Mouse (Mus musculus): Measurements from ENCODE around the gene Ppih. TPM values are rescaled to one million over a fixed set of nuclear protein-coding genes. Genes with fewer than 3 reads are reported as not detected.

The Ppih gene
- polyA plus RNA-seq, 1 experiment from 2014 or later, result 88.1 TPM

DNA sequence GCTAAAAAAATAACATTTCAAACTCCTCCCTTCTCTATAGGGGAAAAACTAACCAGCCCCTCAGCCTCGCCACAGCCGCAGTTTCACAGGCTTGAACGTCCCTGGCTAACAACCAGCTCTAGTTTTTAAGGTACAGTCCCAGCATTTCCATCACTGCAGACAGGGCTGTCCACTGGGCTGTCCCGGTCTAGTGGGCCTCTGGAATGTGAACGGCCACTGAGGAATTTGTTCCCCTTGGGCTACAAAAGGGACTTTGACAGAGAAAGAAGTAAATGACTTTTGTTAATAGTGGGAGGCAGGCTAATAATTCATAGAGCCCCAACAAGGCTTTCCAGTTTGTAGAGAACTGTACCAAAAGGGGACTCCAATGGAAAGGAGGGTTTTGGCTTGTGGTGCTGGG lies 14.9 kb downstream of the Ppih start:
- Histone ChIP-seq H3K4me1 (no peaks in the 10 kb centered on the region), H3K9me3 (replicated peaks) (no peaks in the 10 kb centered on the region), H3K27ac (no peak overlapping the region), H3K27me3 (replicated peaks) (no peaks in the 10 kb centered on the region), H3K4me3 (no peak overlapping the region), H3K36me3 (peaks cover 40% of the 10 kb centered on the region), H3K4me2 (no peak overlapping the region), H3K9ac (no peak overlapping the region)
- WGBS (ENCODE audit: insufficient replicate concordance), result 83% methylated on average over 5 of the region's 5 CpGs
- ATAC-seq, result no peak

DNA sequence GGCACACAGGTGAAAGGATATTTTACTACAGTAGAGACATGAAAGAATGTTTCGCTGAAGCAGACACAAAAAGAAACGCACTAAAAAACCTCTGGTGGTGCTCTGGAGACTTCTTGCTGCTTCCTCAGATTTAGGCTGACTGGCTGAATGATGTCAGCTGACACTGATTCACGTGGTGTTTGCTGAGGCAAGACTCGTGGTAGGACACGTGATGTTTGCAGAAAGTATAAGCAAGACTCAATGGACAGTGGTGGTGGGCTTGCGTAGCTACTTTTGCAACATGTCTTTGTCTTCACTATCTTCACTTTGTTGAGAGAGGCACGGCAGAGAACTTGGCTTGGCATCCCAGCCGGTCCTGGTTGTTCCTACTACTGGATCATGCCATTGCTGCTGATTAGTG lies 17.1 kb downstream of the Ppih start:
- Histone ChIP-seq H3K4me2 (no peak overlapping the region), H3K9me3 (replicated peaks) (no peaks in the 10 kb centered on the region), H3K4me3 (no peak overlapping the region), H3K27ac (no peak overlapping the region), H3K27me3 (replicated peaks) (no peaks in the 10 kb centered on the region), H3K4me1 (no peaks in the 10 kb centered on the region), H3K9ac (no peak overlapping the region), H3K36me3 (peaks cover 23% of the 10 kb centered on the region)
- ATAC-seq, result no peak
- 78% methylated on average over 8 of the region's 8 CpGs for WGBS (ENCODE audit: insufficient replicate concordance)

DNA sequence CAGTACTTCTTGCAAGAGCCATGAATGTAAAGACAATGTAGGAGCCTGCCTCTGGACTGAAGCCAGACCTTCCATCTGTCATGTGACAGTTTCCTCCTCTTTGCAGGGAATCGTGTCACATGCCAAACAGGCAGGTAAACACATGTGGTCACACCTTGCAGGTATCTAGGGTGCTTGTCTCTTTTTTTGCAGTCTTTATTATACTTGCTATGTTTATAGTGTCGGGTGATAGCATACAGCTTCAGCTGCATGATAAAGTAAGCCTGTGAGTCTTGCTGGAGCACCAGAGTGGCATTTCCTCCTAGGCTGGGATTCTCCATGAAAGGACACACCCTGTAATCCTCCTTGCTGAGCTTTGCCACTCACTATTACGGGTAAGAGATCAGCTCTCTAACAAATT lies 18.6 kb downstream of the Ppih start:
- Histone ChIP-seq H3K9ac (no peak overlapping the region), H3K27ac (no peak overlapping the region), H3K27me3 (replicated peaks) (no peaks in the 10 kb centered on the region), H3K4me2 (no peak overlapping the region), H3K36me3 (peaks cover 8% of the 10 kb centered on the region), H3K9me3 (replicated peaks) (no peaks in the 10 kb centered on the region), H3K4me1 (no peaks in the 10 kb centered on the region), H3K4me3 (no peak overlapping the region)
- no peak for ATAC-seq
- WGBS (ENCODE audit: insufficient replicate concordance), result 75% methylated on average over 3 of the region's 3 CpGs

DNA sequence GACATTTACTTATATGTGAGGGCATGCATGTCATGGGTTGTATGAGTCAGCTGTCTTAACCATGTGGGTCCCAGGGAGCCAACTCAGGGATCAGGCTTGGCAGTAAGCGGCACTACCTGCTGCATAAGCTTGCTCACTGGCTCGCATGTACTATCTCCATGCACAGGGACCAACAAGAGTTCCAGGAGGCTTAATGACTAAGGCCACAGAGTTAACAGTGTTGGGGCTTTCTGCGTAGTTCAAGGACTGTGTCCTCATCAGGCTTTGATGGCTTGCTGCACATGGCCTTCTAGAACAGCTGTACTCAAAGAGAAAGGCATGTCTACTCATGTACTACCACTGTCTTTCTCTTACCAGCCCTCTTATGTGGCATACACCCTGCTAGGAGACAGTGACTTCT lies 19.6 kb downstream of the Ppih start:
- no peak for ATAC-seq
- Histone ChIP-seq H3K36me3 (peaks cover 1% of the 10 kb centered on the region), H3K27ac (no peak overlapping the region), H3K9ac (no peak overlapping the region), H3K4me1 (peaks cover 1% of the 10 kb centered on the region), H3K4me2 (no peak overlapping the region), H3K4me3 (no peak overlapping the region), H3K9me3 (replicated peaks) (no peaks in the 10 kb centered on the region), H3K27me3 (replicated peaks) (no peaks in the 10 kb centered on the region)
- WGBS (ENCODE audit: insufficient replicate concordance), result 82% methylated on average over 3 of the region's 3 CpGs

DNA sequence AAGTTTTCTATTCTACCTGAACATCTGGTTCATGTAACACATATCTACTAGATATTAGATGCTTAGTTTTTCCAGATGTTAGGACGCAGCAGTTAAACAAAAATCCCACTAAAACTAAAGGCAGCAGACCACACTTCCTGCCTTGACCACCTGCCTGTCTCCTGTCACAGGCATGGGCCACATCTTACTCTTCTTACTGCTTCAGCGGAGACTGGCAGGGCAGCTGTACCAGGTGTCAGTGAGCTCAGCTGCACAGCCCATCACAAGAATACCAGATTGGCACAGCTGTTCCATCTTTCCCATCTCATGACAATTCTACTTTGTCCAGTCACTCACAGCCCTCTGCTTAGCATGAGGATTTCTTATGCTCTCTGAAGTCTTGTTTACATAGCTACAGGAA lies 23.0 kb downstream of the Ppih start:
- no peak overlapping the region for H3K27ac ChIP-seq
- peaks cover 16% of the 10 kb centered on the region for H3K4me1 ChIP-seq
- no peak overlapping the region for H3K9ac ChIP-seq
- H3K9me3 ChIP-seq (replicated peaks), result no peaks in the 10 kb centered on the region
- 68% methylated on average over 2 of the region's 2 CpGs for WGBS (ENCODE audit: insufficient replicate concordance)
- peaks cover 3% of the 10 kb centered on the region for H3K36me3 ChIP-seq
- no peak for ATAC-seq
- no peaks in the 10 kb centered on the region for H3K27me3 ChIP-seq (replicated peaks)
- H3K4me2 ChIP-seq, result no peak overlapping the region
- no peak overlapping the region for H3K4me3 ChIP-seq

DNA sequence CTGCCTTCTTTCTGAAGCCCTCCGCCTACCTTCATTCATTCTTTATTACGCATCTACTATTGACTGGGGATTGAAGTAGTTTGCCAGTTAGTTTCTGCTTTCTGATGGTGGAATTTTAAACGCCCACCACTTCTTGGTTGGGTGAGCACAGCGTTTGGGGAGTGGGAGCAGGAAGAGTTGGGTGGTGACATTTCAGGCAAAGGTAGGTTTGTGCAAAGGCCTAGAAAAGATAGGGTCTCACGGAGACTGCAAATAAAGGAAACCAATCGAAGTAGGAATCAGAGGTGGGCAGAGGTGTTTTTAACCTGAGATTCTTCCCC lies 25.3 kb downstream of the Ppih start:
- peak overlapping the region; percentile 97 for H3K9ac ChIP-seq
- ATAC-seq, result no peak
- H3K4me2 ChIP-seq, result peak overlapping the region; percentile 97
- H3K4me3 ChIP-seq, result peak overlapping the region; percentile 98
- 5% methylated on average over 6 of the region's 6 CpGs for WGBS (ENCODE audit: insufficient replicate concordance)
- no peaks in the 10 kb centered on the region for H3K9me3 ChIP-seq (replicated peaks)
- H3K27ac ChIP-seq, result peak overlapping the region; percentile 88
- H3K4me1 ChIP-seq, result peaks cover 37% of the 10 kb centered on the region
- no peaks in the 10 kb centered on the region for H3K27me3 ChIP-seq (replicated peaks)
- H3K36me3 ChIP-seq, result peaks cover 26% of the 10 kb centered on the region

DNA sequence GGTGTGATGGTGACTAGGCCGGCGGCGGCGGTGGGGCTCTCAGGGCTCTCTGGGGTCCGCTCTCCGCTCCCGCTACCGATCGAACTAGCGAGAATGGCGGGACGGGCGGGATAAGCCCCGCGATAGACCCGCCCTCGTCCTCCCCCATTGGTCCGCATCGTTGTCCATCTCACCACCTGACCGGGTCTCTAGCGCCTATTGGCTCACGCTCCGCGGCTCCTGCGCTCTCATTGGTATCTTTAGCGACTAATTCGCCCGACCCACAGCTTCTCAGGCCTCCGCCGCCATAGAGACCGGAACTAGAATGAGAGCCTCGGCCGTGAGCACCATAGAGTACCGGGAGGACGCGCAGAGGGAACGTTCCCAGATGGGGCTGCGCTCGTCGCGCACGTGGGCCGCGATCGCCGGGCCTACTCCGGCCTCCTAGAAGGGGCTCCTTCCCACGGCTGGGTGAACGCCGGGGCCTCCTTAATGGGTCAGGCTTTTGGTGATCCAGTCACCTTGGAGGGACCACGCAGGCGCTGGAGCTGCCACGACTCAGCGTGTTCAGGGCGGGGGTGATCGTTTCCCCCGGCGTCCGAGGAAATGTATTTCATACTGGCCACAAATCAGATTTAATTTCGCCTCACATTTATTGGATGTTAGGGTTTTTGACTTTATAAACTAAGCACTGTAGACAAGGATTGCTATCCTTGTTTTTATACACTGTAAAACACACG lies 25.8 kb downstream of the Ppih start, which contains the start of gene Ybx1:
Gene Ybx1 (minus strand): TSS at position 190 of the 719 bp plus-strand sequence.
- H3K27ac ChIP-seq, result peak within 1 kb of the TSS; percentile 88
- WGBS (ENCODE audit: insufficient replicate concordance), result under 1% methylated on average over 61 of the region's 61 CpGs
- no peaks in the 10 kb centered on the region for H3K27me3 ChIP-seq (replicated peaks)
- peak within 1 kb of the TSS; percentile 98 for H3K4me3 ChIP-seq
- H3K9me3 ChIP-seq (replicated peaks), result no peaks in the 10 kb centered on the region
- ATAC-seq, result peak; percentile 97
- H3K9ac ChIP-seq, result peak within 1 kb of the TSS; percentile 97
- H3K4me1 ChIP-seq, result peaks cover 41% of the 10 kb centered on the region
- peak within 1 kb of the TSS; percentile 97 for H3K4me2 ChIP-seq
- peaks cover 31% of the 10 kb centered on the region for H3K36me3 ChIP-seq

DNA sequence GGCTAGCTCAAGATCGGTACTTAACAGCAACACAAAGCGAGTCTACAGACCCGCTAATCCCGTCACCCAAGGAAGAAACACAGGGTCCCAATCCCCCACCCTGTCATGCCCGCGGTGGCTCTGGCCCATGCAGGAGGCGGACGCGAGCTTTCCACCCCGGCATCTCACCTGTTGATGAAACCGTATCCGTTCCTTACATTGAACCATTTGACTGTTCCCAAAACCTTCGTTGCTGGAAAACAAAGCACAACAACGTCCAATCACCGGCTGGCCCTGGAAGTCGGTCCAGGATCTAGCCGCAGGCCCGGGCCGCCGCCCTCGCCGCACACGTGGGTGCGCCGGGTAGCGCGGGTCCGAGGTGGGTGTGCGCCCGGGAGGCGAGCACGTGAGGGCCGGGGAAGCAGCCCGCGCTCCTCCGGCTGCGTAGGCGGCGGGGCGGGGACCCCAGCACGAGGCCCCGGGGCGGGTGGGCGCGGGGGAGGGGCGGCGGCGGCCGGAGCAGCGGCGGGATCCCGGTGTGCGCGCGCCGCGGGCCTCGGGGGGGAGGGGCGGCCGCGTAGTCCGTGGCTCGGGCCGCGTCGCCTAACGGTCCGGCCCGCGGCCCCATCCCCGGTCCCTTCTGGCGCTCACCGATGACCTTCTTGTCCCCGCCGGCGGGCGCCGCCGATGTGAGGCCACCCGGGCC lies 26.6 kb downstream of the Ppih start:
- peak overlapping the region; percentile 97 for H3K4me2 ChIP-seq
- ATAC-seq, result no peak
- peaks cover 37% of the 10 kb centered on the region for H3K36me3 ChIP-seq
- H3K27ac ChIP-seq, result peak overlapping the region; percentile 88
- under 1% methylated on average over 71 of the region's 80 CpGs for WGBS (ENCODE audit: insufficient replicate concordance)
- peak overlapping the region; percentile 98 for H3K4me3 ChIP-seq
- H3K4me1 ChIP-seq, result peaks cover 45% of the 10 kb centered on the region
- no peaks in the 10 kb centered on the region for H3K27me3 ChIP-seq (replicated peaks)
- H3K9ac ChIP-seq, result peak overlapping the region; percentile 97
- H3K9me3 ChIP-seq (replicated peaks), result no peaks in the 10 kb centered on the region

DNA sequence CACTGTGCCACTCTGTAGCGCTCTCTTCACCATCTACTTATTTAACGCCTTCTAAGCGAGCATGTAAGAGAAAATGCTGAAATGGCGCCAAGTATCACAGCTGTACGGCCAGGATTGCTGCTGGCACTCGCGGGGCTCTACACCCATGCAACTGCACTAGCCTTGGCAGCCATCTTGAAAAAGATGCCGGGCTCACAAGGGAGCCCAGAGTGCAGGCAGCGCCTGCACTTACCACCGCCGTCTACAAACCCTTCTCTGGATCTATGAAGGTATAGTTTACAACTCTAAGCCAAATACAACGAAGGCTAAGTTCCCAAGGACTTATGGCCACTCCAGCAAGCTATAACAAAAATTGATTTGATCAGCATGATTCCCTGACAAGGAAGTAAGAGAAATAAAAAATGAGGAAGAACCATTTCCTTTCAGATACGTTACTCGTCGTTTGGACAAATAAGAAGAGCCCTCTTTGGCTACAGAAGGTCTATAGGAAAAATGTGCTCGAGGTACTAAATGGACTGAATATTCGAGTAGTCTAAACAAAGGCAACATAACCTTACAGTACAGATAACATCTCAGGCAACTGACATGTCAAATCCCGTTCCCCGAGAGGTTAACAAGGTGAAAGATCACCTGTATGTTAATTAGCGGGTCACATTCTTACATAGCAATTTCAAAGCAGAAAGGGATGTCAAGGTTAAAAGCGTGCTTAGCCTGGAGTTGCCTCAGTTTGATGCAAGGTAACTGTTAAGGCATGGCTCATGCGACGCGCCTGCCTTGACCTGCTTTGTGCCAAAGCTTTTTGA lies 27.4 kb downstream of the Ppih start:
- peak overlapping the region; percentile 88 for H3K27ac ChIP-seq
- peaks cover 44% of the 10 kb centered on the region for H3K36me3 ChIP-seq
- H3K4me3 ChIP-seq, result peak overlapping the region; percentile 98
- H3K9ac ChIP-seq, result peak overlapping the region; percentile 97
- 0 out of 2 replicates have a peak, but pooled peaks have one; percentile 20 for ATAC-seq
- peaks cover 51% of the 10 kb centered on the region for H3K4me1 ChIP-seq
- H3K27me3 ChIP-seq (replicated peaks), result no peaks in the 10 kb centered on the region
- H3K4me2 ChIP-seq, result peak overlapping the region; percentile 97
- H3K9me3 ChIP-seq (replicated peaks), result no peaks in the 10 kb centered on the region
- under 1% methylated on average over 24 of the region's 24 CpGs for WGBS (ENCODE audit: insufficient replicate concordance)

DNA sequence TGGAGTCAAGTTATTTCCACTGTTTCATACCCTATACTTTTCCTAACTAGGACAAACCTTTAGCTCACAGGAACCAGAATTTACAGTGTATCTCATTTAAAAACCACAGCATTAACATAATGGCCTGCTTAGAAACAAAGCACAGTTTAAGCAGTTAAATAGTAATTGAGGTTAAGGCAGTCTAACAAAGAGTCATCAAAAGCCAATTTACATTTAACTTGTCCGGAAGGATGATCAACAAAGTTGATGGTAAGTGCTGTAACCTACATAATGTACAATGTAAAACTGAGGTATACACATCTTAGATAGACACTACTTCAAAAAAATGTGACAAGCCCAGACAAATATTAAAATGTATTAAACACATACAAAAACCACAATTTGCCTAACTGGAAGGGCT lies 28.4 kb downstream of the Ppih start:
- Histone ChIP-seq H3K27ac (peak overlapping the region; percentile 88), H3K4me3 (peak overlapping the region; percentile 98), H3K9me3 (replicated peaks) (no peaks in the 10 kb centered on the region), H3K4me2 (peak overlapping the region; percentile 97), H3K36me3 (peaks cover 53% of the 10 kb centered on the region), H3K9ac (peak overlapping the region; percentile 97), H3K27me3 (replicated peaks) (no peaks in the 10 kb centered on the region), H3K4me1 (peaks cover 61% of the 10 kb centered on the region)
- ATAC-seq, result no peak
- WGBS (ENCODE audit: insufficient replicate concordance), result 59% methylated on average over 1 of the region's 1 CpGs

DNA sequence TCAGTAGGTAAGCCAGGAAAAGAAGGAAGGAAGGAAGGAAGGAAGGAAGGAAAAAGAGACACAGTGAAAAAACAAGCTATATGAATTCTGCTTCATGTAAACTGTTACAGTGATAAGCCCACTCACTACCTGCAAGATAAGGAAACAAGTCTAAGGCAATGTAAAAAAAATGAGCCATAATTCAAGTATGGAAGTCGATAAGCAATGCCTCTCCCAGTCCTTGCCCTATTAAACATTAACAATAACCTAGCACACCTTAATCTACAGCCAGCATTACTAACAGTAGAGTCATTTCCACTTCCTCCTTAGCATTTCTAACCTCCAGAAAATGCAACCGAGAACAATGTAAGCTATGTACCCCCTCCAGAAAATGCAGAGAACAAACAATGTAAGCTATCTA lies 35.0 kb downstream of the Ppih start:
- Histone ChIP-seq H3K9ac (no peak overlapping the region), H3K9me3 (replicated peaks) (no peaks in the 10 kb centered on the region), H3K4me1 (peaks cover 49% of the 10 kb centered on the region), H3K36me3 (peaks cover 93% of the 10 kb centered on the region), H3K27me3 (replicated peaks) (no peaks in the 10 kb centered on the region), H3K27ac (peak overlapping the region; percentile 58), H3K4me2 (peak overlapping the region; percentile 41), H3K4me3 (no peak overlapping the region)
- ATAC-seq, result peak; percentile 61; the same call in 1 of the 2 replicates
- 32% methylated on average over 2 of the region's 2 CpGs for WGBS (ENCODE audit: insufficient replicate concordance)

DNA sequence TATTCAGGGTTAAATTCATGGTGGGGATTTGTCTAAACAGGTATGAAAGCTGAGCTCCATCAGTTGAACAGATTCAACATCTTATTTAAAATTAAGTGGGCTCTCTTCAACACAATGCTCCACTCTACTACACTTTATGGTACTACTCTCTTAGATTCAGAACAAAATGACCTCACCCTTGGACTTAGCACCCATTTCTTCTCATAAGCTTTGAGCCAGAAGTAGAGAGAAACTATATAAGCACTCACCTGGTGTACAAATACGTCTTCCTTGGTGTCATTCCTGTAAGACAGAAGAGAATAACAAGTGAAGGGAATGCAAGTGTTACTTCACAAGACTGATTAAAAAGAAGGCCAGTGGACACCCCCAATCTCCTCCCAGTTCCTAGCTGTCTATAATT lies 35.5 kb downstream of the Ppih start:
- no peak for ATAC-seq
- H3K9me3 ChIP-seq (replicated peaks), result no peaks in the 10 kb centered on the region
- H3K4me1 ChIP-seq, result peaks cover 46% of the 10 kb centered on the region
- peak overlapping the region; percentile 38; the same call in 1 of the 2 replicates for H3K27ac ChIP-seq
- H3K27me3 ChIP-seq (replicated peaks), result no peaks in the 10 kb centered on the region
- no peak overlapping the region for H3K9ac ChIP-seq
- H3K36me3 ChIP-seq, result peaks cover 93% of the 10 kb centered on the region
- 60% methylated on average over 1 of the region's 1 CpGs for WGBS (ENCODE audit: insufficient replicate concordance)
- H3K4me3 ChIP-seq, result no peak overlapping the region
- no peak overlapping the region for H3K4me2 ChIP-seq
